Mouse (Mus musculus) bone marrow macrophage, adult 2 months (primary cell): ENCODE data around the gene Anapc13. TPM values are rescaled to one million over a fixed set of nuclear protein-coding genes. Genes with fewer than 3 reads are reported as not detected.

Source experiments
- H3K27ac ChIP-seq: 2 replicates; pipeline ENCODE4 v1.5.1; 2012; ENCODE audit warnings: low read depth, low read length; ENCODE audit not compliant: insufficient read depth
- H3K4me1 ChIP-seq: 2 replicates; pipeline ENCODE4 v1.6.1; 2012; ENCODE audit warnings: low read length; ENCODE audit not compliant: control insufficient read depth, insufficient read depth
- H3K4me3 ChIP-seq: 2 replicates; pipeline ENCODE4 v1.5.1; 2012; ENCODE audit warnings: mild to moderate bottlenecking, low read length, moderate library complexity; ENCODE audit not compliant: insufficient read depth
- CTCF ChIP-seq: IDR thresholded peaks from 2 replicates; pipeline ENCODE4 v1.5.1; 2012; ENCODE audit warnings: low read depth, mild to moderate bottlenecking, low read length, moderate library complexity
- POLR2A ChIP-seq: IDR thresholded peaks from 2 replicates; pipeline ENCODE4 v1.6.1; 2012; ENCODE audit warnings: mild to moderate bottlenecking, low read depth, low read length, borderline replicate concordance
- polyA plus RNA-seq: library from polyadenylated mRNA; stranded (reverse); fragments of >200 nt; gene quantifications from 2 replicates; pipeline ENCODE4 v1.2.4, GENCODE M21; 2012; ENCODE audit not compliant: missing spikeins, insufficient read depth, insufficient read length

The Anapc13 gene
- polyA plus RNA-seq, 1 experiment = 99.3 TPM

DNA sequence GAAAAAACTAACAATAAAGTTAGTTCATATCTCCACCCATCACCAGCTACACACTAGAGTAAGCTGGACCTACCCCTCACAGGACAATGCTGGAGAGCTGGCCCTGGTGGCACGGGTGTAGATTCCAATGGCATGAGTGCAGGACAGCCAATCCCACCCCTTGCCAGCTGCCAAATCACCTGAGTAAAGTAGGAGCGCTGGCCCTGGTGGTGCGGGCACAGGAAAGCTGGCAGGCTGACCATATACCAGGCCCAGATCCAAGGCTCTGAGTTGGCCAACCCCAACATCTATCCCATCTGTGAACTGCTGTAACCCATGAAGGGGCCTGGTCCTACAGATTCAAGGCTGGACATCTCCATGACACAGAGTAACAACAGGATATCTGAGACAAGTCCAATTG lies 16.9 kb upstream of the Anapc13 start:
- peaks cover 2% of the 10 kb centered on the region; the same call in 1 of the 2 replicates for H3K4me1 ChIP-seq
- H3K27ac ChIP-seq = no peak overlapping the region
- H3K4me3 ChIP-seq = no peak overlapping the region
- TF ChIP-seq POLR2A (no peak), CTCF (no peak)

DNA sequence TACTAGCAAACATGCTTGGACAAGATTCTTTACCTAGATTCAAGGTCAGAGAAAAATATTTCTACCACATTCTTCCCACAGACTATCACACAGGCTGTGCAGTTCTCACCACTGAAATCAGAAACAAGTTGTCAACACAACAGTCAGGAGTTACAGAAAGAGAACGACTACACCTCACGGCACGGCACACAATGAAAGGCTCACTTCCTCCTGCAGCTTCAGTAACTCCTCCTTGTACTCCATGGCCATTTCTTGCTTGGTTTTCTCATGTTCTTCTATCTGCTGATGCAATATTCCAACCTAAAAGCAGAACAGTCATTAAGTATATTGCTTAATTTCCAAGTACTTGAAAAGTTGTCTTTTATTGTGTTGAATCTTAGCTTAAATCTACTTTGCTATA lies 11.0 kb upstream of the Anapc13 start:
- TF ChIP-seq CTCF (no peak), POLR2A (no peak)
- no peak overlapping the region for H3K4me3 ChIP-seq
- H3K4me1 ChIP-seq = peaks cover 21% of the 10 kb centered on the region
- peak overlapping the region; percentile 20; the same call in 1 of the 2 replicates for H3K27ac ChIP-seq

DNA sequence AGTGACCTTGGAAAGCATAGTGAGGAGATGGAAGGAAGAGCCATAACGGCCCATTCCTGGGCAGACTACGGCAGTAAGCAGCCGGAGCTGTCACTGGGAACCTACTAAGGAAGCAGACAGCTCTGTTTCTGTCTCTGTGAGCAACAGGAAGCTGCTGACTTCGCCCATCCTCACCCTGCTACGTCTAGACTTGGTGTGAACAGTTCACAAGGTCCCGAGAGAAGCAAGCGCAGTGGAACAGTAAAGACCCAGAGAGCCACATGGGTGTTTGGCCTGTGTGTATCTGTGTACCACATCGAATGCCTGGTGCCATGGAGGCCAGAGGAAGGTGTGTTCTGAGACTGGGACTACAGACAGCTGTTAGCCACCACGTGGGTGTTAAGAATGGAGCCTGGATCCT lies 9.8 kb upstream of the Anapc13 start:
- H3K27ac ChIP-seq = no peak overlapping the region
- TF ChIP-seq CTCF (no peak), POLR2A (no peak)
- no peak overlapping the region for H3K4me3 ChIP-seq
- peaks cover 21% of the 10 kb centered on the region for H3K4me1 ChIP-seq

DNA sequence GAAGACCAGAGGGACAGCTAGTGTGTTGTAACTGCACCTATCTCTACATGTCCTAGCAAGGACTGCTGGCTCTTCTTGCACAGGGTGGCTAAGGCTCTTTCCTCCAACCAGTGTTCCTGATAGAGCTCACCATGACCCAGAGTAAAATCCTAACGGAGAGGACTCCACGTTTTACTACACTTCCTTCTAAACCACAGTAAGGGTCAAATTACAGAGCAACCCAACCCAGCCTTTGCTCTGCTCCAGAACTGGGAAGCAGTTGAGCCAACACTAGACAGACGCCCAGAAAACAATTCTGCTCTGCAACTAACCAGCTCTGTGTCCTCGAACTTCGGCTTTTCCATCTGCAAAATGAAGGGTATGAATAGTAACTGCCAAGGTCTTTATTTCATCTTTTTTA lies 4.7 kb upstream of the Anapc13 start:
- TF ChIP-seq CTCF = no peak
- TF ChIP-seq POLR2A = no peak

DNA sequence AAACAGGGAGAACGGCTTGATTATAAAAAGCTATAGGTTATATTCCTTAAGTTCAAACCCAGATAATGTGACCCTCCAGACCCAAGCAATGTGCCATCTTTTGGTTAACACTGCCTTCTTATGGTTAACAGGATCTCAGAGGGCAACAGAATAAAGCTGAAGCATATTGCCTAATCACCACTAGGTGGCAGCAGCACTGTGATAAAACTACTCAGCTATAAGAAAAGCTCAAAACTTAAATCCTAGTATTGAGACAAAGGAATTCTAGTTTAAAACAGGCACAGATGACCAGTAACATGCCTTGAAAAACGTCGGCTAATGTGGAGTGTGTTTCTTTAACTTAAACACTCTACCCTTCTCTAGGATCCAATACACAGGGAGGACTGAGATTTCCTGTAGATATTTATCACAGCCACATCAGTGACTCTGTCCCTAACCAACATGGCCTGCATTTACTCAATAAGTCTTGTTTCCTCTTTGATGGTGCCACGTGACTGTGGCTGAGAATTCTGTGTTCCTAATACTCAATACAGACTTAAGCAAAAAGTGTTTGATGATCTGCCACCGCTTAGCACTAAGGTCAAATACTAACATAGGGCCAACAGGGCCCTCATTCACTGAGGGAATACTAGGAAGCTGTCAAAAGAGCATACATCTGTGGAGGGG lies 3.8 kb upstream of the Anapc13 start:
- H3K27ac ChIP-seq = peak overlapping the region; percentile 16; the same call in 1 of the 2 replicates
- no peak overlapping the region for H3K4me3 ChIP-seq
- peaks cover 19% of the 10 kb centered on the region for H3K4me1 ChIP-seq
- no peak for TF ChIP-seq POLR2A
- TF ChIP-seq CTCF = no peak

More for the DNA sequence above, 4.7 kb upstream of the Anapc13 start:
- Histone ChIP-seq H3K27ac (no peak overlapping the region), H3K4me3 (no peak overlapping the region), H3K4me1 (peaks cover 23% of the 10 kb centered on the region)

DNA sequence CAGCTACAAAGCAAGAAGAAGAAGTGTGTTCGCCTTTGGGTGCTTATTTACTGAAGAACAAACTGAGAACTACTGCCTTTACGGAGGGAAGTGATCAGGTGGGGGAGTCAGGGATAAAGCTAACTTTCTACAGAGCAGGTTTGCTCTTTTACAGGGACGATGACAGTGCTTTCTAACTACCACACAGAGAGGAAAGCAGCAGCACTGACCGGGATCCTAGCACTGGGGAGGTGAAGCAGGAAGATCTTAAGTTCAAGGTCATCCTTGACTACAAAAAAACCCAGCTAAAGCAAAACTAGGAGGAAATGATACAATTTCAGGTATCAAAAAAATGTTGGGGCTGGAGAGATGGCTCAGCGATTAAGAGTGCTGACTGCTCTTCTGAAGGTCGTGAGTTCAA lies 3.2 kb upstream of the Anapc13 start:
- H3K27ac ChIP-seq = peak overlapping the region; percentile 16; the same call in 1 of the 2 replicates
- no peak for TF ChIP-seq POLR2A
- no peak for TF ChIP-seq CTCF
- peaks cover 21% of the 10 kb centered on the region for H3K4me1 ChIP-seq
- H3K4me3 ChIP-seq = no peak overlapping the region

DNA sequence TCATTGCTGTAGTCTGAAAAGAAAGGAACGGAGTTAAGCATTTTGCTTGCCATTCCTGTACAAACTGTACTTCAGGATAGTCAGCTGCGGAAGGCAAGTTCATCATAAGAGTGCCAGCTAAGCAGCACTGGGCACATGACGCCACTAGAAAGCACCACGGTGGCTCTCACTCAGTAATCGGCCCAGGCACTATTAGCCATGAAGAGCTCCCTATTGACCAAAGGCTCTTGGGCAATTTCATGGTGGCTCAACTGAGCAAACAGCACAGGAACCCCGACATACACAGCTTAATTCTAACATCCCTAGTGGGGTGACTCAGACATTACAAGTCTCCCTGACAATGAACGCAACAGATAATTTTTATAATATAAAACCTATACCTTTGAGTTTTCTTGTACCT lies 2.5 kb upstream of the Anapc13 start:
- H3K27ac ChIP-seq = no peak overlapping the region
- H3K4me1 ChIP-seq = peaks cover 26% of the 10 kb centered on the region
- no peak for TF ChIP-seq CTCF
- TF ChIP-seq POLR2A = no peak
- no peak overlapping the region for H3K4me3 ChIP-seq

DNA sequence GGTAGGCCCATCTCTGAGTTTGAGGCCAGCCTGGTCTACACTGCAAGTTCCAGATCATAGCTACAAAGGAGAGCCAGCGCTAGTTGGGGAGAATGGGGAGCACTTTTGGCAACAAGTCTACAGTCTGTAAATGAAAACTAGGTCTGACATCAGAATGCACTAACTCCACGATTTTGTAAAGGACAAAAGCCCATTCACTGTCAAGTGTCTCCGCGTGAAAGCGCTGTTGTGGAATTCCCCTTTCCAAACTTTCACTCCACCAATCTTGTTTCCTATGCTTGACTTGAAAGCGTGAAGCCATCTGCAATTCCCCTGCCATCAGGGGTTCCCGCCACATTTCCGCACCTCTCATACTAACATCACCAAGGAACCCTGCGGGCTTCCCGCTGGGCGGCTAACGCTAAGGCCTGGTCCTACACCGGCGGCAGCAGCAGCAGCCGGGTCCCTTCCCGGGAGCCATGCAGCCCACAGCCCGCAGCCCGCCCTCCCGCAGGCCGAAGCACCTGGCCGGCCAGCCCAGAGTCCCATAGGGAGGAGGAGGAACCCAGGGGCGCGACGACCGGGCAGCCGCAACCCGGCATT lies 604 bp upstream of the Anapc13 start:
- TF ChIP-seq CTCF (no peak), POLR2A (no peak)
- Histone ChIP-seq H3K4me1 (peaks cover 33% of the 10 kb centered on the region), H3K27ac (peak overlapping the region; percentile 74), H3K4me3 (peak overlapping the region; percentile 89)

DNA sequence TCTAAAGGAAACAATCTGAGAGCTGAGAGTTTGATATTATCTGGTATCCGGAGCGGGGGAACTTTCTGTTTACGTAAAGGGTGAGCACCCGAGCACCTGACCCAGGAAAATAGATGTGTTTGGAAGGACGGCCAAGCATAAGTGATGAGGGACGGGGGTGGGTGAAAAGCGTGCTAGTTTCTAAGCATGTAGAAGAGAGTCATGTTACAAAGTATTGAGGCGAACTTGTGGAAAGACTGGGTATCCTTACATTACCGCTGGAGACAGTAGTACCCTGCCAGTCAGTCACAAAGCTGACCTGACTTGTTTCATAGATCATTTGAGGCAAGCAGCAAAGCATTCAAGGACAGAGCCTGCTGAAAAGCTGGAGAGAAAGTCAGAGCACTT lies 736 bp downstream of the Anapc13 start:
- TF ChIP-seq POLR2A (no peak), CTCF (no peak)
- Histone ChIP-seq H3K4me1 (peaks cover 33% of the 10 kb centered on the region), H3K27ac (peak overlapping the region; percentile 95), H3K4me3 (peak overlapping the region; percentile 89)

DNA sequence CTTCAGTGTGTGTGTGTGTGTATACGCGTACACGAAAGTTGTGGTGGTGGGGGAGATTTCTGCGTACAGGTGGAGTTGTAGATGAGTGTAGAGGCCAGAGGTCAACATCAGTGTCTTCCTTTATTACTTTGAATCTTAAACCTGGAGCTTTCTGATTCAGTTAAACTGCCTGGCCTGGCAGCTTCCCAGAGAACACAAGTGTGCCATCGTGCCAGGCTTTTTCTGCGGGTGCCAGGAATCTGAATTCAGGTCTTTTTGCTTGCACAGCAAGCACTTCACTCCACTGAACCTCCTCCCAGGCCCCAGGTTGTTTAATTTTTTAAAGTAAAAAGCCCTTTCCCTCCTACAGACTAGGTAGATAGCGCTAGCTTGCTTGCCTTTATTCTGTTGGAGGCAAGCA lies 1.3 kb downstream of the Anapc13 start:
- Histone ChIP-seq H3K4me1 (peaks cover 33% of the 10 kb centered on the region), H3K4me3 (peak overlapping the region; percentile 89), H3K27ac (no peak overlapping the region)
- TF ChIP-seq POLR2A (no peak), CTCF (no peak)
